Mouse (Mus musculus) myocyte (in vitro differentiated cells): ENCODE measurements around the gene Inka2.

Experiments
- E2F4 ChIP-seq: IDR thresholded peaks from one replicate; pipeline ENCODE4 v1.6.1; 2011; ENCODE audit warnings: mild to moderate bottlenecking, control low read depth, moderate library complexity; ENCODE audit not compliant: insufficient read depth
- MAX ChIP-seq: IDR thresholded peaks from one replicate; pipeline ENCODE4 v1.6.1; 2011; ENCODE audit warnings: low read depth, mild to moderate bottlenecking, control low read depth
- MYOD1 ChIP-seq, 3 experiments: IDR thresholded peaks; one replicate each; pipeline ENCODE4 v1.6.1; 2011; ENCODE audit warnings: control low read depth in 2 of 3, low read depth in 2 of 3, mild to moderate bottlenecking in 2 of 3, moderate library complexity in 1 of 3; ENCODE audit not compliant: insufficient read length in 2 of 3, control insufficient read depth in 1 of 3
- POLR2A ChIP-seq: IDR thresholded peaks from one replicate; pipeline ENCODE4 v1.6.1; 2011; ENCODE audit warnings: low read depth, mild to moderate bottlenecking, control low read depth, moderate library complexity; ENCODE audit not compliant: insufficient read length

DNA sequence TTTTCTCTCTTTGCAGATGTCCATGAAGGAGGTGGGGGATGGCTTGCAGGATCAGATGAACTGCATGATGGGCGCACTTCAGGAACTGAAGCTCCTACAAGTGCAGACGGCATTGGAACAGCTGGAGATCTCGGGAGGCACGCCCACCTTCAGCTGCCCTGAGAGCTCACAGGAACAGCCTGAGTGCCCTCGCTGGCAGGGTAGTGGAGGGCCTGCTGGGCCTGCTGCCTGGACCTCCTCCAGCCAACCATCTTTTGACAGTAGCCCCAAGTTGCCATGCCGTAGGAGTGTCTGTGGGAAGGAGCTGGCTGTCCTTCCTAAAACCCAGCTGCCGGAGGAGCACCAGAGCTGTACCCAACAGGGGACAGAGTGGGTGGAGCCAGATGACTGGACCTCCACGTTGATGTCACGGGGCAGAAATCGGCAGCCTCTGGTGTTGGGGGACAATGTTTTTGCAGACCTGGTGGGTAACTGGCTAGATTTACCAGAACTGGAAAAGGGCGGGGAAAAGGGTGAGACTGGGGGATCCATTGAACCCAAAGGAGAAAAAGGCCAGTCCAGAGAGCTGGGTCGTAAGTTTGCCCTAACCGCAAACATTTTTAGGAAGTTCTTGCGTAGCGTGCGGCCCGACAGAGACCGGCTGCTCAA is 12.1 kb downstream of the Inka2 start:
- no peak for TF ChIP-seq E2F4
- peak; percentile 12 for TF ChIP-seq POLR2A
- TF ChIP-seq MYOD1 (IDR thresholded peaks at IDR 0.05; ENCODE audit: control insufficient read depth in 1 of 3, insufficient read length in 2 of 3, low read depth in 2 of 3): peak; percentile 77 to 97 (median 97)
- no peak for TF ChIP-seq MAX
